Mouse (Mus musculus) brown adipose tissue, adult 24 weeks (tissue): ENCODE results near the gene Eva1b. TPM values are rescaled to one million over a fixed set of nuclear protein-coding genes. Genes with fewer than 3 reads are reported as not detected.

Experiments used
- H3K27ac ChIP-seq: fragments of 200-500 bp; replicated peaks from 2 replicates; pipeline ENCODE4 v1.5.1; 2012; ENCODE audit warnings: low read depth, mild to moderate bottlenecking, low read length
- H3K4me1 ChIP-seq: fragments of 200-500 bp; 2 replicates; pipeline ENCODE4 v1.6.1; 2012; ENCODE audit warnings: low read length, mixed read lengths; ENCODE audit not compliant: control insufficient read depth, insufficient read depth, insufficient read length
- H3K4me3 ChIP-seq: fragments of 200-500 bp; 2 replicates; pipeline ENCODE4 v1.5.1; 2012; ENCODE audit warnings: low read depth, mild to moderate bottlenecking, low read length, moderate library complexity; ENCODE audit not compliant: insufficient read depth
- polyA plus RNA-seq: library from polyadenylated mRNA; stranded (reverse); fragments of >200 nt; gene quantifications from 2 replicates; pipeline ENCODE4 v1.2.4, GENCODE M21; 2012; ENCODE audit not compliant: missing spikeins, insufficient read depth, insufficient read length

Eva1b gene
- 8.6 and 13.5 TPM in 2 replicates for polyA plus RNA-seq

- Histone ChIP-seq H3K4me3 (peak within 1 kb of the TSS; percentile 76), H3K4me1 (peaks cover 13% of the 10 kb centered on the region), H3K27ac (peak within 1 kb of the TSS; percentile 83)
Observed at GRCm38 (mm10) chr4:126147533-126148160, at the start of gene Eva1b. Gene Eva1b (plus strand): TSS chr4:126147744.

GRCm38 (mm10) chr4:126099365-126099764 lies 48.2 kb upstream of the Eva1b start:
- peaks cover 3% of the 10 kb centered on the region; the same call in 1 of the 2 replicates for H3K4me1 ChIP-seq
- no peak overlapping the region for H3K27ac ChIP-seq
- no peak overlapping the region for H3K4me3 ChIP-seq

- Histone ChIP-seq H3K4me1 (peaks cover 5% of the 10 kb centered on the region; the same call in 1 of the 2 replicates), H3K27ac (no peak overlapping the region), H3K4me3 (no peak overlapping the region)
Observed at GRCm38 (mm10) chr4:126100764-126101163, 46.8 kb upstream of the Eva1b start.

- peaks cover 5% of the 10 kb centered on the region; the same call in 1 of the 2 replicates for H3K4me1 ChIP-seq
- 0 out of 2 replicates have a peak overlapping the region, but pooled peaks have one; percentile 60 for H3K4me3 ChIP-seq
- peak overlapping the region; percentile 97 for H3K27ac ChIP-seq
Observed at GRCm38 (mm10) chr4:126102061-126102841, 45.3 kb upstream of the Eva1b start.

GRCm38 (mm10) chr4:126103057-126103581 lies 44.4 kb upstream of the Eva1b start:
- H3K4me1 ChIP-seq, result peaks cover 11% of the 10 kb centered on the region
- peak overlapping the region; percentile 60 for H3K4me3 ChIP-seq

GRCm38 (mm10) chr4:126103590-126104068 lies 43.9 kb upstream of the Eva1b start, which contains the start of gene Stk40:
Gene Stk40 (plus strand): TSS chr4:126103957.
- Histone ChIP-seq H3K4me3 (peak within 1 kb of the TSS; percentile 68), H3K4me1 (peaks cover 16% of the 10 kb centered on the region)

More at GRCm38 (mm10) chr4:126103057-126103581, 44.4 kb upstream of the Eva1b start:
- H3K27ac ChIP-seq, result peak overlapping the region; percentile 97

GRCm38 (mm10) chr4:126104261-126105075 lies 43.1 kb upstream of the Eva1b start:
- peak overlapping the region; percentile 68 for H3K4me3 ChIP-seq
- peaks cover 23% of the 10 kb centered on the region for H3K4me1 ChIP-seq
- peak overlapping the region; percentile 63 for H3K27ac ChIP-seq

More at GRCm38 (mm10) chr4:126103590-126104068, 43.9 kb upstream of the Eva1b start, which contains the start of gene Stk40:
- peak within 1 kb of the TSS; percentile 97 for H3K27ac ChIP-seq

- Histone ChIP-seq H3K4me3 (peak overlapping the region; percentile 17; the same call in 1 of the 2 replicates), H3K4me1 (peaks cover 29% of the 10 kb centered on the region), H3K27ac (peak overlapping the region; percentile 20; the same call in 1 of the 2 replicates)
Observed at GRCm38 (mm10) chr4:126105131-126105783, 42.3 kb upstream of the Eva1b start.

- H3K4me3 ChIP-seq, result peak overlapping the region; percentile 24
- H3K4me1 ChIP-seq, result peaks cover 38% of the 10 kb centered on the region
- peak overlapping the region; percentile 96 for H3K27ac ChIP-seq
Observed at GRCm38 (mm10) chr4:126108061-126108740, 39.3 kb upstream of the Eva1b start.

GRCm38 (mm10) chr4:126109613-126110373 lies 37.8 kb upstream of the Eva1b start:
- Histone ChIP-seq H3K4me3 (peak overlapping the region; percentile 19), H3K4me1 (peaks cover 39% of the 10 kb centered on the region)

GRCm38 (mm10) chr4:126110374-126111152 lies 37.0 kb upstream of the Eva1b start:
- Histone ChIP-seq H3K27ac (peak overlapping the region; percentile 96), H3K4me1 (peaks cover 36% of the 10 kb centered on the region), H3K4me3 (peak overlapping the region; percentile 19)

More at GRCm38 (mm10) chr4:126109613-126110373, 37.8 kb upstream of the Eva1b start:
- H3K27ac ChIP-seq, result peak overlapping the region; percentile 96

GRCm38 (mm10) chr4:126111153-126111549 lies 36.4 kb upstream of the Eva1b start:
- Histone ChIP-seq H3K4me3 (peak overlapping the region; percentile 16), H3K4me1 (peaks cover 36% of the 10 kb centered on the region), H3K27ac (peak overlapping the region; percentile 96)
